In genomic region chr2:66148654-66149230, GRCm38 (mm10) we compare ENCODE assay signal across 25 mouse cellular contexts. TPM values are rescaled to one million over a fixed set of nuclear protein-coding genes. Genes with fewer than 3 reads are reported as not detected.
DNase-seq lines count a peak whose midpoint lies in the region; ATAC-seq and TF ChIP-seq lines count a peak whose summit lies in the region.
"Had no signal": no experiment of that assay in that cellular context is flagged by ENCODE, and none has a peak within 500 bp of the region (broad histone marks: within the 10 kb centered on the region; RNA-seq: fewer than 3 reads in every experiment).

No protein-coding gene starts in this region.

- no peak overlapping the region for H3K9ac ChIP-seq in CH12.LX (ENCODE audit: insufficient read depth, low read depth)
- no peak overlapping the region for H3K9ac ChIP-seq in forebrain, embryonic 15.5 days (replicated peaks)
- no peak overlapping the region for H3K9ac ChIP-seq in forebrain, embryonic 12.5 days
- H3K9ac ChIP-seq: heart, embryonic 12.5 days; heart, embryonic 15.5 days; hindbrain, embryonic 13.5 days had no signal

- ATAC-seq in inflammation-experienced regulatory T-cells, adult 6 months: peak; percentile 66
- no peak for ATAC-seq in forebrain, embryonic 15.5 days (replicated peaks)
- no peak for ATAC-seq in forebrain, embryonic 12.5 days (ENCODE audit: low FRiP score)
- ATAC-seq: forebrain, embryonic 14.5 days; hindbrain, embryonic 16.5 days; intestine, postnatal 0 days; Patski had no signal

- no peak for TF ChIP-seq EP300 in CH12.LX (IDR thresholded peaks at IDR 0.05; ENCODE audit: low read length)

- H3K79me2 ChIP-seq in CH12.LX (replicated peaks; ENCODE audit: control insufficient read depth, extremely low read depth, insufficient read depth, poor library complexity, severe bottlenecking): no peaks in the 10 kb centered on the region

- no peak for TF ChIP-seq CTCF in CH12.LX (conservative IDR thresholded peaks at IDR 0.05 in 1 of 2, IDR thresholded peaks at IDR 0.05 in 1 of 2; ENCODE audit: low read depth in 2 of 2, low read length in 2 of 2)

- DNase-seq in CD4-positive, CD25-positive, alpha-beta regulatory T cell, adult 2 months (ENCODE audit: low read depth, low spot score): peak; percentile 24
- DNase-seq in CH12.LX (ENCODE audit: extremely low read depth): no peak
- no peak for DNase-seq in cerebellum, postnatal 4 days (ENCODE audit: low spot score in 2 of 2)
- DNase-seq: adrenal gland, adult 8-10 months; adrenal gland, postnatal 25 days; cerebellum, adult 11-12 months; cerebellum, adult 8-10 months; cerebellum, postnatal 10 days; cerebellum, postnatal 36 days; gastrocnemius, postnatal 25 days; heart, adult 18-20 months; heart, postnatal 10 days; heart, postnatal 36 days had no signal

- no peak overlapping the region for H3K4me3 ChIP-seq in CH12.LX (replicated peaks in 1 of 3; ENCODE audit: low read depth in 2 of 3, low read length in 2 of 3, poor library complexity in 1 of 3)
- H3K4me3 ChIP-seq in forebrain, embryonic 15.5 days: no peak overlapping the region
- no peak overlapping the region for H3K4me3 ChIP-seq in forebrain, embryonic 12.5 days (replicated peaks)
- H3K4me3 ChIP-seq: forebrain, embryonic 10.5 days; heart, embryonic 12.5 days; heart, embryonic 15.5 days; hindbrain, embryonic 10.5 days; hindbrain, embryonic 13.5 days had no signal

- WGBS in forebrain, embryonic 15.5 days: 85% methylated on average over 10 of the region's 10 CpGs
- WGBS in forebrain, embryonic 12.5 days: 87% methylated on average over 10 of the region's 10 CpGs

- H3K36me3 ChIP-seq in CH12.LX (replicated peaks in 1 of 2; ENCODE audit: control insufficient read depth in 1 of 2, insufficient read depth in 1 of 2, low read length in 1 of 2): no peaks in the 10 kb centered on the region
- no peaks in the 10 kb centered on the region for H3K36me3 ChIP-seq in forebrain, embryonic 15.5 days
- H3K36me3 ChIP-seq in forebrain, embryonic 12.5 days (replicated peaks): no peaks in the 10 kb centered on the region
- H3K36me3 ChIP-seq: forebrain, embryonic 10.5 days; heart, embryonic 12.5 days; heart, embryonic 15.5 days; hindbrain, embryonic 10.5 days; hindbrain, embryonic 13.5 days had no signal

- dilution Hi-C loops in CH12.LX (cut with MboI; ENCODE audit: extremely low pct_ligation_motif_present, extremely low pct_unique_long_range_greater_than_20kb, low sequenced_read_pairs): no loop called here

- TF ChIP-seq RAD21 in CH12.LX (IDR thresholded peaks at IDR 0.05; ENCODE audit: low read depth, low read length): no peak

- H3K9me3 ChIP-seq in CH12.LX (replicated peaks; ENCODE audit: low read length): peaks cover 3% of the 10 kb centered on the region
- H3K9me3 ChIP-seq in forebrain, embryonic 15.5 days: no peaks in the 10 kb centered on the region
- no peaks in the 10 kb centered on the region for H3K9me3 ChIP-seq in forebrain, embryonic 12.5 days
- H3K9me3 ChIP-seq: forebrain, embryonic 10.5 days; heart, embryonic 12.5 days; heart, embryonic 15.5 days; hindbrain, embryonic 10.5 days; hindbrain, embryonic 13.5 days had no signal

- no peaks in the 10 kb centered on the region for H3K4me1 ChIP-seq in CH12.LX (ENCODE audit: control insufficient read depth in 1 of 2, insufficient read depth in 2 of 2)
- no peaks in the 10 kb centered on the region for H3K4me1 ChIP-seq in forebrain, embryonic 15.5 days
- peaks cover 3% of the 10 kb centered on the region; the same call in 1 of the 2 replicates for H3K4me1 ChIP-seq in forebrain, embryonic 12.5 days
- H3K4me1 ChIP-seq: heart, embryonic 12.5 days; heart, embryonic 15.5 days had no signal

- TF ChIP-seq POLR2A in CH12.LX (IDR thresholded peaks at IDR 0.05; ENCODE audit: low read depth, low read length): no peak

- no peaks in the 10 kb centered on the region for H3K27me3 ChIP-seq in CH12.LX (replicated peaks)
- H3K27me3 ChIP-seq in forebrain, embryonic 15.5 days: no peaks in the 10 kb centered on the region
- H3K27me3 ChIP-seq in forebrain, embryonic 12.5 days: no peaks in the 10 kb centered on the region
- H3K27me3 ChIP-seq: heart, embryonic 12.5 days; heart, embryonic 15.5 days; hindbrain, embryonic 13.5 days; Patski had no signal

- no peak overlapping the region for H3K27ac ChIP-seq in CH12.LX (ENCODE audit: insufficient read depth, low read depth)
- H3K27ac ChIP-seq in forebrain, embryonic 15.5 days (replicated peaks): no peak overlapping the region
- no peak overlapping the region for H3K27ac ChIP-seq in forebrain, embryonic 12.5 days
- H3K27ac ChIP-seq: forebrain, embryonic 10.5 days; heart, embryonic 15.5 days; hindbrain, embryonic 10.5 days; hindbrain, embryonic 13.5 days had no signal

- H3K4me2 ChIP-seq in CH12.LX (ENCODE audit: insufficient read depth, low read depth, poor library complexity, severe bottlenecking): peak overlapping the region; percentile 67; the same call in 1 of the 2 replicates
- no peak overlapping the region for H3K4me2 ChIP-seq in forebrain, embryonic 15.5 days (replicated peaks)
- H3K4me2 ChIP-seq in forebrain, embryonic 12.5 days: no peak overlapping the region
- H3K4me2 ChIP-seq: heart, embryonic 12.5 days; heart, embryonic 15.5 days; hindbrain, embryonic 13.5 days had no signal

- in situ Hi-C loops in CH12.LX (cut with MboI; ENCODE audit: low pct_ligation_motif_present, low pct_unique_long_range_greater_than_20kb, low sequenced_read_pairs): no loop called here

TF ChIP-seq in CH12.LX, 34 proteins besides CTCF, POLR2A, EP300 and RAD21:
- TF ChIP-seq ZC3H11A (IDR thresholded peaks at IDR 0.05; ENCODE audit: low read depth, low read length) (no peak), GABPA (IDR thresholded peaks at IDR 0.05; ENCODE audit: insufficient replicate concordance, low read depth, low read length) (no peak), NELFE (IDR thresholded peaks at IDR 0.05; ENCODE audit: low read depth, low read length) (no peak), MYC (IDR thresholded peaks at IDR 0.05; ENCODE audit: low read depth, low read length) (no peak), MAX (IDR thresholded peaks at IDR 0.05; ENCODE audit: low read length) (no peak), MAZ (IDR thresholded peaks at IDR 0.05; ENCODE audit: low read depth, low read length) (no peak), UBTF (IDR thresholded peaks at IDR 0.05; ENCODE audit: low read depth, low read length) (no peak), ZMIZ1 (IDR thresholded peaks at IDR 0.05; ENCODE audit: low read depth, low read length) (no peak), RCOR1 (conservative IDR thresholded peaks at IDR 0.05; ENCODE audit: low read depth, low read length) (no peak), CHD1 (IDR thresholded peaks at IDR 0.05; ENCODE audit: low read depth, low read length) (no peak)

RNA-seq across cellular contexts. Expression of gene Galnt3, which starts 23.9 kb away (rescaled TPM):
- total RNA-seq in CH12.LX (2012; rRNA removed) (0.17 and 0.76 TPM in 2 replicates), CH12.LX (2014; rRNA removed) (0.34 and 0.55 TPM in 2 replicates)
- polyA plus RNA-seq in CH12.LX (2012; ENCODE audit: insufficient read length, low read depth): not detected in 2 replicates
- 1 to 10 TPM in 2 of 3 experiments, not detected in 1; 1.1 to 2.0 TPM for polyA plus RNA-seq in inflammation-experienced regulatory T-cells, adult 6 months (2017; shearing (Covaris generic))
- 0.69 and 1.1 TPM in 2 replicates for polyA plus RNA-seq in forebrain, embryonic 15.5 days (2015; fragmentation: Nextera tagmentation; extraction: Ambion mirVana)
- polyA plus RNA-seq in forebrain, embryonic 12.5 days (2016; fragmentation: Nextera tagmentation; extraction: Ambion mirVana): 0.73 and 1.3 TPM in 2 replicates
- total RNA-seq: gastrocnemius, postnatal 25 days; heart, postnatal 10 days; heart, postnatal 36 days had no signal
